Mouse (Mus musculus): ENCODE measurements at regions not wholly inside any gene's neighbourhood (a gene's known extent, or its start where the extent isn't known, plus 50 kb on each side); places are given as distances from the start of the nearest gene placed in this dataset.

DNA sequence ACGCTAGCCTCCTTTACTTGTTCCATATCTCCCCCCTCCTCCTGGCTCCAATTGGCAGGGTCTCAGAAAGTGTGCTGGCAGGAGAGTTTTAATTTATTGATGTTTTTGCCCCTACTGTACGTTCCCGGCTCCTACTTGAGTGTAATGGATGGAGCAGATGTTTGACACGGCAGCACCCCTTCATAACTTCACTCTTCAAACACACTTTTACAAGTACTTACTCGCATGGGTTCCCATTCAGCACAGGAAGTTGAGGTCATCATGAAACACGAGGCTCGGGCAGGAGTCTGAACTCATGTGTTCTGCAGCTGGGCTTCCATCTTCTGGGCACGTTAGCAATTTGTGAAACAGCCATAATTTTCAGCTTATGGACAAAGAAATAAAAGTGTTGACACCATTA, 504.3 kb upstream of the Mgmt start:
- no peak for DNase-seq
- no peaks in the 10 kb centered on the region for H3K4me1 ChIP-seq (ENCODE audit: control insufficient read depth, insufficient read depth, low read length)
- 23% methylated on average over 8 of the region's 8 CpGs for WGBS
- TF ChIP-seq POLR2A (IDR thresholded peaks at IDR 0.05; ENCODE audit: borderline replicate concordance, extremely low read depth, low read depth, low read length) (no peak), CTCF (IDR thresholded peaks at IDR 0.05; ENCODE audit: insufficient read depth, low read length) (no peak)
- H3K4me3 ChIP-seq (replicated peaks; ENCODE audit: extremely low read depth, low read depth, low read length), result no peak overlapping the region

DNA sequence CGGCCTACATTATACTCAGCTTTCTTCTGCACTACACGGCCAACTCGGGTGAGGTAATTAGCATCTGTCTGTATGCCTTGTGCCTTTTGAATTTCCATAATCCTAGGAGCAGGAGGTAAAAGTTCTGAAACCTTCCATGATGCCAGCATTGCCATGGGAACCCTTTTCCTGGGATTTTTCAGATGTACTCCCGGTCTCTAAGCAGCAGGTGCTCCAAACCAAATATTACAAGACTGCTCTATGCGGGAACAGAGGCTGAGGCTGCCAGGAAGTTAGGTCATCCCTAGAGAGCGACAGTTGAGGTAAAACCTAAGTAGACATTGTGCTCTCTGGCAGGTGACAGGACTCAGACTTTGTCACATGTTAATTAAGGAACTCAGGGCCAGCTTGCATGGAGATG, 501.0 kb upstream of the Mgmt start:
- 82% methylated on average over 6 of the region's 6 CpGs for WGBS
- Histone ChIP-seq H3K4me1 (ENCODE audit: control insufficient read depth, insufficient read depth, low read length) (no peaks in the 10 kb centered on the region), H3K4me3 (replicated peaks; ENCODE audit: extremely low read depth, low read depth, low read length) (no peak overlapping the region)
- no peak for TF ChIP-seq POLR2A (IDR thresholded peaks at IDR 0.05; ENCODE audit: borderline replicate concordance, extremely low read depth, low read depth, low read length)
- no peak for DNase-seq

DNA sequence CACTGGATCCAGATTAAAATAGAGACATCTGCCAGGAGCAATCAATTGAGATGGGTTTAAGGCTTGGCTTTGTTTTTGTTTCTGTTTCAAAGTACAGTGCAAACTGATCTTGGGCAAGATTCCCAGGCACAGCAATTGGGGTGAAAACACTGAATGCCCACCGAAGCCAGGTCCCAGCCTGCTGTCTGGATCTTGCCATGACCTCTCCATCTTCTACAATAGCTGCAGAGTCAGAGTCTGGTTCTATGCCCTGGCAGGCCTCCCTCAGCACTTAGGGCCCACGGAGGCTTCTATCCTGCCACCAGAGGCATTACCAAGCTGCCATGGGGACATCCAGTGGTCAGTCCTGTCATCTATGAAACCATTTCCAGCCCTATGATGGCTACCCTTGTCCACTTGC, 498.6 kb upstream of the Mgmt start:
- no peaks in the 10 kb centered on the region for H3K4me1 ChIP-seq (ENCODE audit: control insufficient read depth, insufficient read depth, low read length)
- TF ChIP-seq POLR2A (IDR thresholded peaks at IDR 0.05; ENCODE audit: borderline replicate concordance, extremely low read depth, low read depth, low read length), result no peak
- no peak for TF ChIP-seq CTCF (IDR thresholded peaks at IDR 0.05; ENCODE audit: insufficient read depth, low read length)
- no peak overlapping the region for H3K4me3 ChIP-seq (replicated peaks; ENCODE audit: extremely low read depth, low read depth, low read length)
- 38% methylated on average over 2 of the region's 2 CpGs for WGBS
- DNase-seq, result no peak

DNA sequence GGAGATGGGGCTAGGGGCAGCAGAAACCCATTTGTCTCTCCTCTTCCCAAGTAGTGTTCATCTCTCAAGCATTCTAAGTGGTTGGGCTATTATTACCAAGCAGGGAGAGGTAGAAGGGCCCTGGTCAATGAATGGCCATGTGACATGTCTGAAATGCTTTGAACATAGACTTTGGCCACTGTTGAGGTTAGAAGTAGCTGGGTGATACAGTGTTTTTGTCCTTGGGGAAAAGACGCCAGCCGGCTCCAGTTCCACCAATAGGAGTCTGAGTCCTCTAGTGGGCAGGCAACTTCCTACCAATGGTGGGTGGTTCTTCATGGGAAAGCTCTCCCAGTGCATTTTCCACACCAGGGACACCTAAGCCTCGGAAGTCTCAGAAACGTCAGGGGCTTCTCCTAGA, 497.3 kb upstream of the Mgmt start:
- no peak for DNase-seq
- Histone ChIP-seq H3K4me3 (replicated peaks; ENCODE audit: extremely low read depth, low read depth, low read length) (no peak overlapping the region), H3K4me1 (ENCODE audit: control insufficient read depth, insufficient read depth, low read length) (no peaks in the 10 kb centered on the region)
- WGBS, result 91% methylated on average over 4 of the region's 4 CpGs
- TF ChIP-seq CTCF (IDR thresholded peaks at IDR 0.05; ENCODE audit: insufficient read depth, low read length), result no peak
- TF ChIP-seq POLR2A (IDR thresholded peaks at IDR 0.05; ENCODE audit: borderline replicate concordance, extremely low read depth, low read depth, low read length), result no peak

DNA sequence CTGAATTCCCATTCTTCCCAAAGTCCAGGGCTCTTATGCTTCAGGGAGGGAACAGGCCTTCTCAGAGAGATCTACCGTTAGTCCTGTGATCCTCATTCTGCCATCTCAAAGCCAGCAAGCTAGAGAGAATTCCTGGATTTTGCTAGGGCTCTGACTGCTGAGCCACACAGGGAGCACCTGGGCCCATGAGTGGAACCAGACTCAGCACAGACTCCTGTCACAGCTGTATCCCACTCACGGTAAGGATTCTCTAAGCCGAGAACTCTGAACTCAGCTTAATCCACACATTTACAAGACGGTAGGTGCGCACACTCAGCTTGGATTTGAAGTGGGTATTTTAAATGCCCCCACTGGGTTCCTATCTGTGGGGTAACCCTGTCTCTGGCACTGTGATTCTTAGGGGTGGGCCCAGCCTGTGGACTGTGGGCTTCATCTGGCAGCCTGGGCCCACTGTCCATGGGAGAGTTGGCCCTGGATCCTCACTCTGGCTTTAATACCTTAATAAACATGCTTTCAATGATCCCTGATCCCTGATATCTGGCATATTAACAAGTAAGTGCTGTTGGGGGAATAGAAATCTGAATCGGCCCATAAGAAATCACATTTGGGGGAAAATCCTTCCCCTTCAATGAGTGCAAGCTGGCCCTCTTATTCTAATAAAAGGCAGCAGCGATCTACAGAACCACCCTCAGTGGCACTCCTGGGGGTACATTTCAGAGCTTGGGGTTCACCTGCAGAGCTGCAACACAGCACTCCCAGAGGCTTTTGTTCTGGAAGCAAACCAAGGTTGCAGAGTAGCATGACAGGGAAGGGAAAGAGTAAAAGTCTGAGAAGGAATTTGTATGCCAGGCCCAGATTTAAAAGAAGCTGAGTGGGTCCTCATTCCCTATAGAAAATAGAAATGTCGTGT, 491.5 kb upstream of the Mgmt start:
- 91% methylated on average over 8 of the region's 8 CpGs for WGBS
- H3K4me1 ChIP-seq (ENCODE audit: control insufficient read depth, insufficient read depth, low read length), result no peaks in the 10 kb centered on the region
- no peak overlapping the region for H3K4me3 ChIP-seq (replicated peaks; ENCODE audit: extremely low read depth, low read depth, low read length)
- no peak for TF ChIP-seq CTCF (IDR thresholded peaks at IDR 0.05; ENCODE audit: insufficient read depth, low read length)
- TF ChIP-seq POLR2A (IDR thresholded peaks at IDR 0.05; ENCODE audit: borderline replicate concordance, extremely low read depth, low read depth, low read length), result no peak
- DNase-seq, result no peak

DNA sequence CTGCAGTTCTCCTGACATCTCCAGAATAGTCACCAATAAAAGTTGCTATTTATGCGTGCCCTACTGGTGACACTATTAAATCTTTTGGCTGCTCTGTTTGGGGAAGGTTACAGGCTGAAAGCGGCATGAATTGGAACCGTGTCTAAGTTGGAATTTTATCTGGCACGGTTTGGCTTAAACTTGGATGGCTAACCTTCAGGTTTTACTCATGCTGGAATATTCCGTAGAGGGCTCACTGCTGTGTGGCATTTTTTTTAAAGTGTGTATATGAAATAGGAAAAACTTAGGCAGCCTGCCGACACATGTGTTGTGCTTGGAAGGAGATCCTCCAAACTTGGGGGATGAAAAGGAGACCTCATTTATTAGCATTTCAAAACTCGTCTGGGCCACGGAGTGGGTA, 489.0 kb upstream of the Mgmt start:
- H3K4me3 ChIP-seq (replicated peaks; ENCODE audit: extremely low read depth, low read depth, low read length), result no peak overlapping the region
- no peak for DNase-seq
- WGBS, result 62% methylated on average over 8 of the region's 8 CpGs
- TF ChIP-seq POLR2A (IDR thresholded peaks at IDR 0.05; ENCODE audit: borderline replicate concordance, extremely low read depth, low read depth, low read length) (no peak), CTCF (IDR thresholded peaks at IDR 0.05; ENCODE audit: insufficient read depth, low read length) (no peak)
- H3K4me1 ChIP-seq (ENCODE audit: control insufficient read depth, insufficient read depth, low read length), result no peaks in the 10 kb centered on the region

DNA sequence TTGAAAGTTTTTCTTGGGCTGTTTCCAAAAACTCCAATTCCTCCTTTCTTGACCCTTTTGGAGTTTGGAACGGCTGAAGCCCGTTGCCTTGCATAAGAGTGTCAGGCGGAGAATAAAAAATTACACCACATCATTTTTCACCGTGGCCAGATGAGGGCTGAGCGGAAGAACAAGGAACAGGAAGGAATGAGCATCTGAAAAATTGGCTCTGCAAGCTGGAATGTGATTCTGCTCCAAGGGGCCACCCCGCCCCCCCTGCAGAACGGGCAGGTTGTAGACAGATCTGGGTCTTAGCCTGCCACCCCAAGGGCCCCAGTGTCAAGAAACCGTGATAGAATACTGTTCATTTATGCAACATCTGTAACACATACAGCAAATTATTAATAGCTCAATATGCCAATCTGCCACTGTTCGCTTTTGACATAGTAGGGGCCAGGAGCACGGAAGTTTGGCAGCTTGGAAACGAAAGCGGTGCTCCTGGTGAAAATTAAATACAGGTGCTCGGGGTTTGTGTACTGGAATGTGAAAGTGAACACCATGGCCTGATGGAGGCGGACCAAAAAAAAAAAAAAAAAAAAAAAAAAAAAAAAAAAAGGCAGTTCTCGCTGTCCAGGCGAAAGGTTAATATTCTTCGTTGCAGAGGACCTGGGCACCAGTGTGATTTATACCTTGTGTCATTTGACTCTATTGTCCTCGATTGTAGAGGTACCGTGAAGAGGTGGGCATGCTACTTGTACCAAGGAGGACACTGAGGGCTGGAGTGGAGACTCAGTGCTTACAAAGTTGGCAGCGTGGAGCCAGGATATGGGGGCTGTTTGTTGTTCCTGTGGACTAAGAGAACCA, 487.9 kb upstream of the Mgmt start:
- peak; percentile 13 for DNase-seq
- no peaks in the 10 kb centered on the region for H3K4me1 ChIP-seq (ENCODE audit: control insufficient read depth, insufficient read depth, low read length)
- TF ChIP-seq CTCF (IDR thresholded peaks at IDR 0.05; ENCODE audit: insufficient read depth, low read length), result no peak
- no peak for TF ChIP-seq POLR2A (IDR thresholded peaks at IDR 0.05; ENCODE audit: borderline replicate concordance, extremely low read depth, low read depth, low read length)
- no peak overlapping the region for H3K4me3 ChIP-seq (replicated peaks; ENCODE audit: extremely low read depth, low read depth, low read length)
- 32% methylated on average over 20 of the region's 20 CpGs for WGBS

DNA sequence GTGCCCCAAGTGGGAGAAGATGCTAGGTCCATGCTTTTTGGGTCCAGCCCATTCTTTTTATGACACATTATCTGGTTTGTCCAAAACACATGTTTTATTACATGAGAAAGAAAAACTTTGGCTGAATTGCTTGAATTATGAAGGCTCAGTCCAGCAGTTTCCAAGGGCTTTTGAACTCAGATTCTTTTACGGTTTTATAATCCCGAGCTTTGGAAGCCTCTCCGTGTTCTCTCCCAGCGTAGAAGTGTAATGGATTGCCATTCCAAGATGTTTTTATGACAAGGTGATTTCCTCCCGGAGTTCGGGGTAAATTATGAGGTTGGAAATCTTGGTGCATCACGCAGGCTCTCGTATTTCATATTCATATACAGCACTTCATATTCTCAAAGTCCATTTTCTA, 479.6 kb upstream of the Mgmt start:
- TF ChIP-seq CTCF (IDR thresholded peaks at IDR 0.05; ENCODE audit: insufficient read depth, low read length), result no peak
- no peak for TF ChIP-seq POLR2A (IDR thresholded peaks at IDR 0.05; ENCODE audit: borderline replicate concordance, extremely low read depth, low read depth, low read length)
- DNase-seq, result no peak
- WGBS, result 62% methylated on average over 8 of the region's 8 CpGs
- Histone ChIP-seq H3K4me3 (replicated peaks; ENCODE audit: extremely low read depth, low read depth, low read length) (no peak overlapping the region), H3K4me1 (ENCODE audit: control insufficient read depth, insufficient read depth, low read length) (no peaks in the 10 kb centered on the region)

DNA sequence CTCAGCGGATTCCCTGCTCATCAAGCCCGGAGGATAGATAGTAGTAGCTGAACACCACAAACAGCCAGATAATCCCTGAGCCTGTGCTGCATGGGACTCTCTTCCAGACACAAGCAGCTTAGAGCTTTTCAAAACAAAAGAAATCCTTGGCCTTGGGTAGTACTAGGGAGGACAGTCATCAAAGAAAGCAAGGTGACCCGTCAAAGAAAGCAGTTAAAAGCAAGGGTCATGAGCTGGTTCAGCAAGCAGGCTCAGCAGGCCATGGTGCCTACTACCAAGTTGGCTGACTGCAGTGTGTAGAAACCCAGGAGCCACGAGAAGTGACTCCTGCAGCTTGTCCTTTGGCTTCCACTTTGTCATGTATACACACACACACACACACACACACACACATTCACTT, 477.1 kb upstream of the Mgmt start:
- TF ChIP-seq POLR2A (IDR thresholded peaks at IDR 0.05; ENCODE audit: borderline replicate concordance, extremely low read depth, low read depth, low read length) (no peak), CTCF (IDR thresholded peaks at IDR 0.05; ENCODE audit: insufficient read depth, low read length) (no peak)
- H3K4me1 ChIP-seq (ENCODE audit: control insufficient read depth, insufficient read depth, low read length), result no peaks in the 10 kb centered on the region
- H3K4me3 ChIP-seq (replicated peaks; ENCODE audit: extremely low read depth, low read depth, low read length), result no peak overlapping the region
- 67% methylated on average over 4 of the region's 4 CpGs for WGBS
- DNase-seq, result no peak

Measured in lung, adult 2 months (tissue).